Comparison of ENCODE assay signal across 18 mouse cellular contexts in the genomic region with DNA sequence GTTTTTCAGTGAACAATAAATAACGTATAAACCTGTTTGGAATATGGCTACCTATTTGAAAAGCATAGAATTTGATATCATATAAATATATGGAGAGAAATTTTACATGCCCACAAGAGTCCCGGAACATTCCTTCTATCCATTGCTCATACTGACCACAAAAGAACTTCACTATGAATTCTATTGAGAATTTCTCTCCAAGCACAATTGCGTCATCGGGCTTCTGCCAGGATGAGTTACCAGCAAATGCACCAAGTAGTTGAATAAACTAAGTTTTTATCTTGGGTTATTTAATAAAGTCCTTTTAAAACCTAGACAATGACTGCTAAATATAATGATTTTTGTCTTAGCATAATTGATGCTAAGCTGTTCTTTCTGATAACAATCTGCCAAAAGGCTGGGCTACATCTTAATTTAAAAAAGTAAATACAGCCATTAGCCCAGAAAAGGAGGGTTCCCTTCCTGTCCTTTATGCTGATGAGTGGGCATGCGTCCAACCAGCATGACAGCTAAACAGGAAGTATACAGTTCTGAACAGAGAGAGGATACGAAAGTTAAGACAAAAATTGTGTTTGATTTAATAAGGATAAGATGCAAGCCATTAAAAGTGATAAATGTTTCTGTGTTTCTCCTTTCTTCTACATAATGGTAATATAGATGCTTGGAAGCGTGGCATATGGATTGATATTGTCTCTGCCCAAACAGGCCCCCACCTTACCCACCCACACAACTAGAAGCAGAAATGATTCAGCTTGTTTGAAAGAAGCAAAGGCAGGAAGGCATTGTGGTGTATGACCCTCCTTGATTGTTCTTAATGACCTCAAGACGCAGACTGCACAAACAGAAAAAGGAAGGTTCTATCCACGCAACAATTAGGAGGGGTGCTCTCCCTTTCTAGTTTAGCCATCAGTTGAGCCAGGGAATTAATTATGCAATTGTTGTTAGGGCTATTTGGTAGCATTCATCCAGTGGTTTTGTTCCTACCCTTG. TPM values are rescaled to one million over a fixed set of nuclear protein-coding genes. Genes with fewer than 3 reads are reported as not detected.
DNase-seq lines count a peak whose midpoint lies in the region; ATAC-seq and TF ChIP-seq lines count a peak whose summit lies in the region.
"Had no signal": no experiment of that assay in that cellular context is flagged by ENCODE, and none has a peak within 500 bp of the region (broad histone marks: within the 10 kb centered on the region; RNA-seq: fewer than 3 reads in every experiment).

No protein-coding gene starts in this region.

- no peak for DNase-seq in lung, adult 18-20 months
- DNase-seq in MN1 (ENCODE audit: low spot score), result peak; percentile 85
- peak; percentile 61 for DNase-seq in lung, postnatal 0 days (ENCODE audit: low spot score)
- DNase-seq in splenic B cell, adult 2 months (ENCODE audit: low read depth, low spot score), result peak; percentile 57
- DNase-seq in thymus, postnatal 14 days, result no peak
- no peak for DNase-seq in cerebellum, postnatal 4 days (ENCODE audit: low spot score in 2 of 2)
- DNase-seq: cerebellum, adult 9-10 months; gastrocnemius, adult 2 months; kidney, adult 18-20 months; liver, postnatal 0 days; right cerebral cortex, postnatal 14 days; thymus, postnatal 25 days had no signal

- TF ChIP-seq EP300 in lung, postnatal 0 days (IDR thresholded peaks at IDR 0.05), result peak; percentile 59; the same call in 1 of the 2 replicates

- WGBS in lung, embryonic 15.5 days, result 67% methylated on average over 9 of the region's 9 CpGs
- WGBS in lung, postnatal 0 days, result 64% methylated on average over 9 of the region's 9 CpGs

- TF ChIP-seq CTCF in lung, postnatal 0 days (IDR thresholded peaks at IDR 0.05), result no peak

- H3K4me1 ChIP-seq in lung, embryonic 15.5 days, result no peaks in the 10 kb centered on the region
- no peaks in the 10 kb centered on the region for H3K4me1 ChIP-seq in lung, postnatal 0 days (ENCODE audit: insufficient read depth, low read depth, low read length)
- H3K4me1 ChIP-seq: limb, embryonic 12.5 days had no signal

- H3K27ac ChIP-seq in lung, embryonic 15.5 days, result peak overlapping the region; percentile 41; the same call in 1 of the 2 replicates
- H3K27ac ChIP-seq in lung, postnatal 0 days (ENCODE audit: low read length), result no peak overlapping the region
- H3K27ac ChIP-seq: embryonic facial prominence, embryonic 10.5 days; forebrain, embryonic 12.5 days; gastrocnemius, adult 2 months; limb, embryonic 12.5 days had no signal

- no peaks in the 10 kb centered on the region for H3K9me3 ChIP-seq in lung, embryonic 15.5 days
- H3K9me3 ChIP-seq in lung, postnatal 0 days (ENCODE audit: low read length), result no peaks in the 10 kb centered on the region
- H3K9me3 ChIP-seq: embryonic facial prominence, embryonic 10.5 days; forebrain, embryonic 12.5 days; limb, embryonic 12.5 days had no signal

- no peak overlapping the region for H3K4me2 ChIP-seq in lung, embryonic 15.5 days
- H3K4me2 ChIP-seq in lung, postnatal 0 days (replicated peaks; ENCODE audit: low read depth, low read length), result no peak overlapping the region
- H3K4me2 ChIP-seq: forebrain, embryonic 12.5 days; heart, embryonic 11.5 days; limb, embryonic 12.5 days had no signal

- no peaks in the 10 kb centered on the region for H3K36me3 ChIP-seq in lung, embryonic 15.5 days
- H3K36me3 ChIP-seq in lung, postnatal 0 days (ENCODE audit: insufficient read depth, low read length), result no peaks in the 10 kb centered on the region
- H3K36me3 ChIP-seq in splenic B cell, adult 2 months (ENCODE audit: control insufficient read depth, insufficient read depth, low read length, poor library complexity, severe bottlenecking), result no peaks in the 10 kb centered on the region
- H3K36me3 ChIP-seq: embryonic facial prominence, embryonic 10.5 days; forebrain, embryonic 12.5 days; limb, embryonic 12.5 days had no signal

- H3K27me3 ChIP-seq in lung, embryonic 15.5 days, result no peaks in the 10 kb centered on the region
- no peaks in the 10 kb centered on the region for H3K27me3 ChIP-seq in lung, postnatal 0 days (replicated peaks; ENCODE audit: insufficient read depth, low read length)
- H3K27me3 ChIP-seq in splenic B cell, adult 2 months (ENCODE audit: control insufficient read depth, insufficient read depth, low read length, poor library complexity, severe bottlenecking), result no peaks in the 10 kb centered on the region
- H3K27me3 ChIP-seq: forebrain, embryonic 12.5 days; limb, embryonic 12.5 days had no signal

- H3K4me3 ChIP-seq in lung, embryonic 15.5 days, result no peak overlapping the region
- no peak overlapping the region for H3K4me3 ChIP-seq in lung, postnatal 0 days (ENCODE audit: low read depth, low read length)
- H3K4me3 ChIP-seq: embryonic facial prominence, embryonic 10.5 days; forebrain, embryonic 12.5 days; gastrocnemius, adult 2 months; limb, embryonic 12.5 days had no signal

- H3K9ac ChIP-seq in lung, embryonic 15.5 days, result no peak overlapping the region
- H3K9ac ChIP-seq in lung, postnatal 0 days (replicated peaks; ENCODE audit: low read depth), result no peak overlapping the region
- H3K9ac ChIP-seq: forebrain, embryonic 12.5 days; limb, embryonic 12.5 days; liver, postnatal 0 days had no signal

- ATAC-seq in lung, embryonic 15.5 days (ENCODE audit: borderline replicate concordance, extremely low read depth, low FRiP score, low TSS enrichment), result no peak
- ATAC-seq in lung, postnatal 0 days, result peak; percentile 70
- ATAC-seq: activated CD4-positive, CD25-positive, alpha-beta regulatory T cell, adult 4 months; liver, postnatal 0 days had no signal

RNA-seq across cellular contexts. Expression of a gene that starts 6.7 kb away (rescaled TPM):
- polyA plus RNA-seq in lung, embryonic 15.5 days (2015; fragmentation: Nextera tagmentation; extraction: Ambion mirVana), result 12.7 and 12.9 TPM in 2 replicates
- 11.9 and 15.4 TPM in 2 replicates for polyA plus RNA-seq in lung, postnatal 0 days (2015; fragmentation: Nextera tagmentation; extraction: Ambion mirVana)

Comparison
In these comparisons a context has a peak if more than half of its experiments do, and no peak if none do; other contexts are left out.
1. DNase-seq: peak in MN1 (single experiment), lung, postnatal 0 days (single experiment) and splenic B cell, adult 2 months (single experiment); none in lung, adult 18-20 months (0 of 2), thymus, postnatal 14 days (single experiment) and cerebellum, postnatal 4 days (0 of 2).